In genomic region chr12:16840842-16841782, GRCm38 (mm10) we compare ENCODE assay signal across 9 mouse cellular contexts. TPM values are rescaled to one million over a fixed set of nuclear protein-coding genes. Genes with fewer than 3 reads are reported as not detected.
DNase-seq lines count a peak whose midpoint lies in the region; ATAC-seq and TF ChIP-seq lines count a peak whose summit lies in the region.
"Had no signal": no experiment of that assay in that cellular context is flagged by ENCODE, and none has a peak within 500 bp of the region (broad histone marks: within the 10 kb centered on the region; RNA-seq: fewer than 3 reads in every experiment).

No protein-coding gene starts in this region.

- H3K9me3 ChIP-seq in MEL (replicated peaks; ENCODE audit: insufficient read depth, low read length) = no peaks in the 10 kb centered on the region
- 0 out of 2 replicates have a peak, but pooled peaks cover 6% of the 10 kb centered on the region for H3K9me3 ChIP-seq in heart, postnatal 0 days (replicated peaks; ENCODE audit: control insufficient read depth, low read length)
- peaks cover 14% of the 10 kb centered on the region; the same call in 1 of the 2 replicates for H3K9me3 ChIP-seq in forebrain, embryonic 10.5 days
- H3K9me3 ChIP-seq: neural tube, embryonic 15.5 days had no signal

- ATAC-seq in heart, postnatal 0 days (ENCODE audit: insufficient read depth, low read depth) = no peak

- no peak for TF ChIP-seq POLR2A in MEL (IDR thresholded peaks at IDR 0.05; ENCODE audit: control insufficient read depth in 1 of 2, insufficient read depth in 1 of 2, low read depth in 1 of 2, low read length in 2 of 2, poor library complexity in 1 of 2)

- no peak for TF ChIP-seq CTCF in MEL (IDR thresholded peaks at IDR 0.05 in 2 of 3, conservative IDR thresholded peaks at IDR 0.05 in 1 of 3; ENCODE audit: control insufficient read depth in 1 of 3, insufficient read depth in 1 of 3, low read depth in 2 of 3, low read length in 3 of 3, poor library complexity in 1 of 3, severe bottlenecking in 1 of 3)
- TF ChIP-seq CTCF in heart, postnatal 0 days (IDR thresholded peaks at IDR 0.05; ENCODE audit: low read depth) = no peak

- TF ChIP-seq EP300 in MEL (IDR thresholded peaks at IDR 0.05; ENCODE audit: low read depth in 1 of 2, low read length in 2 of 2) = peak; percentile 56 to 80
- no peak for TF ChIP-seq EP300 in heart, postnatal 0 days (IDR thresholded peaks at IDR 0.05; ENCODE audit: low read depth)

- H3K79me2 ChIP-seq in MEL (ENCODE audit: control insufficient read depth, insufficient read depth, low read length, poor library complexity) = no peaks in the 10 kb centered on the region

- DNase-seq in MEL (ENCODE audit: low read depth, low spot score) = peak; percentile 70
- peak; percentile 86 to 92 for DNase-seq in adrenal gland, adult (ENCODE audit: inconsistent age in 2 of 2, low spot score in 1 of 2)
- peak; percentile 75 for DNase-seq in heart, postnatal 0 days (ENCODE audit: low spot score)
- peak; percentile 50 for DNase-seq in lung, postnatal 25 days (ENCODE audit: low spot score)
- DNase-seq in thymus, postnatal 14 days = no peak
- no peak for DNase-seq in cerebellum, adult 8-10 months
- DNase-seq in forebrain, embryonic 10.5 days (ENCODE audit: extremely low spot score, low spot score) = no peak

- peaks cover 11 to 22% of the 10 kb centered on the region in 2 experiments for H3K4me1 ChIP-seq in MEL (ENCODE audit: control insufficient read depth in 1 of 2, insufficient read depth in 2 of 2, low read length in 2 of 2)
- H3K4me1 ChIP-seq in heart, postnatal 0 days (ENCODE audit: control insufficient read depth, insufficient read depth) = peaks cover 35% of the 10 kb centered on the region
- H3K4me1 ChIP-seq in forebrain, embryonic 10.5 days = peaks cover 12% of the 10 kb centered on the region; the same call in 1 of the 2 replicates

- H3K27ac ChIP-seq in MEL (ENCODE audit: control insufficient read depth, low read depth, low read length) = no peak overlapping the region
- peak overlapping the region; percentile 73 for H3K27ac ChIP-seq in heart, postnatal 0 days (ENCODE audit: low read depth)
- H3K27ac ChIP-seq in forebrain, embryonic 10.5 days = no peak overlapping the region
- H3K27ac ChIP-seq: limb, embryonic 12.5 days; neural tube, embryonic 15.5 days had no signal

- WGBS in heart, postnatal 0 days = 25% methylated on average over 8 of the region's 8 CpGs
- 82% methylated on average over 8 of the region's 8 CpGs for WGBS in forebrain, embryonic 10.5 days

- no peaks in the 10 kb centered on the region for H3K27me3 ChIP-seq in MEL (ENCODE audit: control insufficient read depth in 1 of 2, insufficient read depth in 2 of 2, low read length in 2 of 2)
- no peaks in the 10 kb centered on the region for H3K27me3 ChIP-seq in heart, postnatal 0 days (ENCODE audit: control insufficient read depth, insufficient read depth, low read length)
- no peaks in the 10 kb centered on the region; the same call in 1 of the 2 replicates for H3K27me3 ChIP-seq in forebrain, embryonic 10.5 days (ENCODE audit: poor library complexity, severe bottlenecking)
- H3K27me3 ChIP-seq: limb, embryonic 12.5 days; neural tube, embryonic 15.5 days had no signal

- peaks cover 0 to 13% of the 10 kb centered on the region in 2 experiments; a peak in 2 of 4 replicates for H3K36me3 ChIP-seq in MEL (ENCODE audit: control insufficient read depth in 1 of 2, insufficient read depth in 2 of 2, low read length in 2 of 2)
- H3K36me3 ChIP-seq in heart, postnatal 0 days (replicated peaks; ENCODE audit: control insufficient read depth, insufficient read depth, low read length) = no peaks in the 10 kb centered on the region
- no peaks in the 10 kb centered on the region for H3K36me3 ChIP-seq in forebrain, embryonic 10.5 days (replicated peaks)
- H3K36me3 ChIP-seq: limb, embryonic 12.5 days; neural tube, embryonic 15.5 days had no signal

- H3K4me3 ChIP-seq in MEL (ENCODE audit: control insufficient read depth in 1 of 2, insufficient read depth in 1 of 2, low read depth in 2 of 2, low read length in 2 of 2) = no peak overlapping the region
- H3K4me3 ChIP-seq in heart, postnatal 0 days (ENCODE audit: low read depth, low read length) = no peak overlapping the region
- H3K4me3 ChIP-seq in forebrain, embryonic 10.5 days = no peak overlapping the region
- H3K4me3 ChIP-seq: limb, embryonic 12.5 days; neural tube, embryonic 15.5 days had no signal

- TF ChIP-seq RAD21 in MEL (IDR thresholded peaks at IDR 0.05; ENCODE audit: low read depth, low read length) = no peak

- no peak overlapping the region for H3K9ac ChIP-seq in MEL (ENCODE audit: control insufficient read depth, low read depth, low read length, poor library complexity, severe bottlenecking)
- no peak overlapping the region for H3K9ac ChIP-seq in heart, postnatal 0 days (replicated peaks; ENCODE audit: low read depth, low read length)
- H3K9ac ChIP-seq: limb, embryonic 12.5 days; neural tube, embryonic 15.5 days had no signal

- no peak overlapping the region for H3K4me2 ChIP-seq in heart, postnatal 0 days (ENCODE audit: low read depth, low read length)
- H3K4me2 ChIP-seq: limb, embryonic 12.5 days; neural tube, embryonic 15.5 days had no signal

TF ChIP-seq in MEL, 35 proteins besides CTCF, POLR2A, EP300 and RAD21:
- no peak for TF ChIP-seq SIN3A (IDR thresholded peaks at IDR 0.05; ENCODE audit: low read length)
- TF ChIP-seq ZMIZ1 (IDR thresholded peaks at IDR 0.05; ENCODE audit: low read depth, low read length) = no peak
- no peak for TF ChIP-seq MYC (IDR thresholded peaks at IDR 0.05; ENCODE audit: low read depth, low read length)
- TF ChIP-seq MAZ (IDR thresholded peaks at IDR 0.05; ENCODE audit: low read depth, low read length) = no peak
- TF ChIP-seq ELF1 (IDR thresholded peaks at IDR 0.05; ENCODE audit: low read depth, low read length) = no peak
- TF ChIP-seq RCOR1 (IDR thresholded peaks at IDR 0.05; ENCODE audit: low read depth, low read length) = peak; percentile 67
- TF ChIP-seq NRF1 (IDR thresholded peaks at IDR 0.05; ENCODE audit: insufficient read depth, low read depth, low read length, poor library complexity, severe bottlenecking) = no peak
- no peak for TF ChIP-seq GABPA (IDR thresholded peaks at IDR 0.05; ENCODE audit: low read depth, low read length)
- TF ChIP-seq BHLHE40 (IDR thresholded peaks at IDR 0.05; ENCODE audit: borderline replicate concordance, low read depth, low read length) = no peak
- TF ChIP-seq TAL1 (IDR thresholded peaks at IDR 0.05; ENCODE audit: low read length) = peak; percentile 36
- TF ChIP-seq MAFK (IDR thresholded peaks at IDR 0.05; ENCODE audit: borderline replicate concordance, low read depth, low read length) = peak; percentile 37; the same call in 1 of the 2 replicates
- no peak for TF ChIP-seq SMC3 (IDR thresholded peaks at IDR 0.05; ENCODE audit: low read depth, low read length)
- TF ChIP-seq ZNF384 (IDR thresholded peaks at IDR 0.05; ENCODE audit: low read depth, low read length) = no peak
- no peak for TF ChIP-seq ZKSCAN1 (IDR thresholded peaks at IDR 0.05; ENCODE audit: low read depth, low read length)
- TF ChIP-seq USF2 (IDR thresholded peaks at IDR 0.05; ENCODE audit: borderline replicate concordance in 1 of 2, insufficient read depth in 1 of 2, low read depth in 1 of 2, low read length in 2 of 2) = no peak
- TF ChIP-seq MXI1 (IDR thresholded peaks at IDR 0.05; ENCODE audit: low read depth, low read length) = no peak
- TF ChIP-seq MYB (IDR thresholded peaks at IDR 0.05; ENCODE audit: low read depth, low read length) = no peak
- TF ChIP-seq KAT2A (conservative IDR thresholded peaks at IDR 0.05; ENCODE audit: low read depth, low read length) = no peak
- peak; percentile 81 for TF ChIP-seq ETS1 (IDR thresholded peaks at IDR 0.05; ENCODE audit: low read depth, low read length)
- TF ChIP-seq TCF12 (IDR thresholded peaks at IDR 0.05; ENCODE audit: low read depth, low read length) = peak; percentile 28; the same call in 1 of the 2 replicates
- peak; percentile 81 for TF ChIP-seq GATA1 (IDR thresholded peaks at IDR 0.05; ENCODE audit: low read depth, low read length)
- no peak for TF ChIP-seq USF1 (IDR thresholded peaks at IDR 0.05; ENCODE audit: low read depth, low read length)
- TF ChIP-seq JUND (IDR thresholded peaks at IDR 0.05; ENCODE audit: low read depth, low read length) = peak; percentile 88; the same call in 1 of the 2 replicates
- no peak for TF ChIP-seq ZC3H11A (IDR thresholded peaks at IDR 0.05; ENCODE audit: low read depth, low read length)
- TF ChIP-seq E2F4 (IDR thresholded peaks at IDR 0.05; ENCODE audit: borderline replicate concordance, low read depth, low read length) = no peak
- no peak for TF ChIP-seq CHD2 (IDR thresholded peaks at IDR 0.05; ENCODE audit: low read length)
- TF ChIP-seq UBTF (IDR thresholded peaks at IDR 0.05; ENCODE audit: borderline replicate concordance, insufficient read depth, low read depth, low read length) = no peak

RNA-seq across cellular contexts. Expression of gene E2f6, which starts 30.3 kb away (rescaled TPM):
- total RNA-seq in MEL (2012; rRNA removed) = 28.5 and 35.4 TPM in 2 replicates
- polyA plus RNA-seq in MEL (2012; ENCODE audit: insufficient read depth in 1 of 2, insufficient read length in 2 of 2, low read depth in 1 of 2, low replicate concordance in 2 of 2, missing spikeins in 1 of 2) = 10 to 100 TPM in 1 of 2 experiments, not detected in 1; 67.0 TPM
- total RNA-seq in heart, postnatal 0 days (2014; rRNA removed; ENCODE audit: low replicate concordance) = 32.2 and 50.4 TPM in 2 replicates
- 34.1 and 35.4 TPM in 2 replicates for polyA plus RNA-seq in heart, postnatal 0 days (2015; fragmentation: Nextera tagmentation; extraction: Ambion mirVana)
- 63.0 and 67.6 TPM in 2 replicates for polyA plus RNA-seq in forebrain, embryonic 10.5 days (2016; fragmentation: Nextera tagmentation; extraction: Ambion mirVana)

RNA-seq across cellular contexts. Expression of gene Greb1, which starts 40.4 kb away (rescaled TPM):
- not detected in 2 replicates for total RNA-seq in MEL (2012; rRNA removed)
- not detected for polyA plus RNA-seq in MEL (2012; ENCODE audit: insufficient read depth in 1 of 2, insufficient read length in 2 of 2, low read depth in 1 of 2, low replicate concordance in 2 of 2, missing spikeins in 1 of 2)
- 0.08 and 0.15 TPM in 2 replicates for total RNA-seq in heart, postnatal 0 days (2014; rRNA removed; ENCODE audit: low replicate concordance)
- polyA plus RNA-seq in heart, postnatal 0 days (2015; fragmentation: Nextera tagmentation; extraction: Ambion mirVana) = 0.11 and 0.12 TPM in 2 replicates
- polyA plus RNA-seq in forebrain, embryonic 10.5 days (2016; fragmentation: Nextera tagmentation; extraction: Ambion mirVana) = 12.9 and 14.6 TPM in 2 replicates

RNA-seq across cellular contexts. Expression of gene Rock2, which starts 53.6 kb away (rescaled TPM):
- 10.9 and 12.2 TPM in 2 replicates for total RNA-seq in MEL (2012; rRNA removed)
- 10 to 100 TPM; 14.4 to 46.4 TPM for polyA plus RNA-seq in MEL (2012; ENCODE audit: insufficient read depth in 1 of 2, insufficient read length in 2 of 2, low read depth in 1 of 2, low replicate concordance in 2 of 2, missing spikeins in 1 of 2)
- total RNA-seq in heart, postnatal 0 days (2014; rRNA removed; ENCODE audit: low replicate concordance) = 49.2 and 50.6 TPM in 2 replicates
- polyA plus RNA-seq in heart, postnatal 0 days (2015; fragmentation: Nextera tagmentation; extraction: Ambion mirVana) = 22.8 and 24.6 TPM in 2 replicates
- 10.5 and 11.5 TPM in 2 replicates for polyA plus RNA-seq in forebrain, embryonic 10.5 days (2016; fragmentation: Nextera tagmentation; extraction: Ambion mirVana)

Comparison
In these comparisons a context has a peak if more than half of its experiments do, and no peak if none do; other contexts are left out.
1. DNase-seq: peak in MEL (single experiment), adrenal gland, adult (2 of 2), heart, postnatal 0 days (single experiment) and lung, postnatal 25 days (single experiment); none in thymus, postnatal 14 days (single experiment), cerebellum, adult 8-10 months (single experiment) and forebrain, embryonic 10.5 days (single experiment).
2. RNA of gene Greb1, which starts 40.4 kb away (polyA plus RNA-seq): 12.9 to 14.6 TPM in forebrain, embryonic 10.5 days; 0.11 to 0.12 TPM in heart, postnatal 0 days and not detected in MEL; every median in the first group is over 10 times any median in the second.